Mouse (Mus musculus) small intestine, adult 2 months (tissue): ENCODE data around the gene Morn2.

Source experiments
- CTCF ChIP-seq: fragments of 200-500 bp; IDR thresholded peaks from 2 replicates; pipeline ENCODE4 v1.5.1; 2012; ENCODE audit warnings: low read depth, mild to moderate bottlenecking, control low read depth, inconsistent platforms, low read length, moderate library complexity, mixed read lengths; ENCODE audit not compliant: insufficient replicate concordance, insufficient read length; ENCODE audit errors: extremely low read depth
- POLR2A ChIP-seq: fragments of 200-500 bp; IDR thresholded peaks from 2 replicates; pipeline ENCODE4 v1.6.1; 2012; ENCODE audit warnings: low read depth, mild to moderate bottlenecking, control low read depth, inconsistent platforms, low read length, moderate library complexity

- TF ChIP-seq POLR2A (no peak), CTCF (no peak)
These were observed 10.5 kb upstream of the Morn2 start for GRCm38 (mm10) chr17:80279340-80280070.
